Comparison of ENCODE assay signal across 17 mouse cellular contexts in genomic region chr11:109106181-109106580, GRCm38 (mm10). TPM values are rescaled to one million over a fixed set of nuclear protein-coding genes. Genes with fewer than 3 reads are reported as not detected.
A peak's percentile ranks its signal among the peaks of the same experiment; 100 is the strongest.
DNase-seq lines count a peak whose midpoint lies in the region; ATAC-seq lines count a peak whose summit lies in the region.
"Had no signal": no experiment of that assay in that cellular context is flagged by ENCODE, and none has a peak within 500 bp of the region (broad histone marks: within the 10 kb centered on the region; RNA-seq: fewer than 3 reads in every experiment).

No protein-coding gene starts in this region.

- H3K27ac ChIP-seq in hindbrain, embryonic 10.5 days = peak overlapping the region; percentile 86
- H3K27ac ChIP-seq in hindbrain, embryonic 14.5 days = peak overlapping the region; percentile 82
- peak overlapping the region; percentile 75 for H3K27ac ChIP-seq in midbrain, embryonic 12.5 days (replicated peaks)
- H3K27ac ChIP-seq: embryonic facial prominence, embryonic 13.5 days; liver, embryonic 14.5 days; macrophage had no signal

- H3K36me3 ChIP-seq in hindbrain, embryonic 10.5 days = no peaks in the 10 kb centered on the region
- H3K36me3 ChIP-seq in hindbrain, embryonic 14.5 days (replicated peaks; ENCODE audit: control insufficient read depth, insufficient read depth) = no peaks in the 10 kb centered on the region
- no peaks in the 10 kb centered on the region for H3K36me3 ChIP-seq in midbrain, embryonic 12.5 days
- H3K36me3 ChIP-seq: embryonic facial prominence, embryonic 13.5 days had no signal

- H3K4me3 ChIP-seq in hindbrain, embryonic 10.5 days = no peak overlapping the region
- no peak overlapping the region for H3K4me3 ChIP-seq in hindbrain, embryonic 14.5 days (replicated peaks; ENCODE audit: low read length)
- H3K4me3 ChIP-seq in midbrain, embryonic 12.5 days = no peak overlapping the region
- H3K4me3 ChIP-seq: embryonic facial prominence, embryonic 13.5 days; myocyte had no signal

- 0 out of 2 replicates have a peak, but pooled peaks have one; percentile 25 for ATAC-seq in hindbrain, embryonic 14.5 days (ENCODE audit: low FRiP score)
- ATAC-seq in midbrain, embryonic 12.5 days (ENCODE audit: low FRiP score, low read depth) = no peak
- ATAC-seq in inflammation-experienced regulatory T-cells, adult 6 months = no peak
- ATAC-seq: Patski had no signal

- H3K4me2 ChIP-seq in hindbrain, embryonic 14.5 days (replicated peaks) = no peak overlapping the region
- no peak overlapping the region for H3K4me2 ChIP-seq in midbrain, embryonic 12.5 days (replicated peaks)
- H3K4me2 ChIP-seq: embryonic facial prominence, embryonic 13.5 days had no signal

- no peak overlapping the region for H3K9ac ChIP-seq in hindbrain, embryonic 14.5 days
- H3K9ac ChIP-seq in midbrain, embryonic 12.5 days (replicated peaks) = no peak overlapping the region
- H3K9ac ChIP-seq: embryonic facial prominence, embryonic 13.5 days; liver, embryonic 14.5 days had no signal

- H3K9me3 ChIP-seq in hindbrain, embryonic 10.5 days = no peaks in the 10 kb centered on the region
- H3K9me3 ChIP-seq in hindbrain, embryonic 14.5 days (ENCODE audit: control insufficient read depth, low read length) = no peaks in the 10 kb centered on the region
- no peaks in the 10 kb centered on the region for H3K9me3 ChIP-seq in midbrain, embryonic 12.5 days
- H3K9me3 ChIP-seq: embryonic facial prominence, embryonic 13.5 days had no signal

- H3K27me3 ChIP-seq in hindbrain, embryonic 10.5 days (ENCODE audit: insufficient read depth, poor library complexity, severe bottlenecking) = peaks cover 5% of the 10 kb centered on the region; the same call in 1 of the 2 replicates
- H3K27me3 ChIP-seq in hindbrain, embryonic 14.5 days (ENCODE audit: control insufficient read depth, insufficient read depth, low read length) = no peaks in the 10 kb centered on the region
- H3K27me3 ChIP-seq in midbrain, embryonic 12.5 days = no peaks in the 10 kb centered on the region
- H3K27me3 ChIP-seq: embryonic facial prominence, embryonic 13.5 days; Patski had no signal

- peaks cover 60% of the 10 kb centered on the region for H3K4me1 ChIP-seq in hindbrain, embryonic 10.5 days (replicated peaks)
- peaks cover 32% of the 10 kb centered on the region for H3K4me1 ChIP-seq in hindbrain, embryonic 14.5 days (replicated peaks; ENCODE audit: control insufficient read depth, insufficient read depth, low read length)
- peaks cover 30% of the 10 kb centered on the region for H3K4me1 ChIP-seq in midbrain, embryonic 12.5 days

- peak; percentile 19 for DNase-seq in hindbrain, embryonic 10.5 days (ENCODE audit: low spot score)
- no peak for DNase-seq in hindbrain, embryonic 14.5 days (ENCODE audit: low spot score)
- peak; percentile 59 for DNase-seq in thymus, postnatal 0 days (ENCODE audit: low spot score)
- no peak for DNase-seq in frontal cortex, postnatal 14 days (ENCODE audit: low spot score in 2 of 2)
- DNase-seq in lung, postnatal 14 days = no peak
- DNase-seq: adrenal gland, adult 2 months; heart, postnatal 36 days; layer of hippocampus, adult 9-11 months had no signal

- WGBS in hindbrain, embryonic 10.5 days = 45% methylated on average over 5 of the region's 5 CpGs
- 37% methylated on average over 5 of the region's 5 CpGs for WGBS in hindbrain, embryonic 14.5 days
- WGBS in midbrain, embryonic 12.5 days = 46% methylated on average over 5 of the region's 5 CpGs

RNA-seq across cellular contexts. Expression of gene E030025P04Rik, which starts 38.0 kb away (rescaled TPM):
- not detected in 2 replicates for polyA plus RNA-seq in hindbrain, embryonic 10.5 days (2016; fragmentation: Nextera tagmentation; extraction: Ambion mirVana)
- polyA plus RNA-seq in hindbrain, embryonic 14.5 days (2014; fragmentation: Nextera tagmentation; extraction: Ambion mirVana) = not detected in 2 replicates
- polyA plus RNA-seq in midbrain, embryonic 12.5 days (2016; fragmentation: Nextera tagmentation; extraction: Ambion mirVana) = not detected in 2 replicates
- polyA plus RNA-seq in thymus, postnatal 0 days (2015; fragmentation: Nextera tagmentation; extraction: Ambion mirVana) = not detected in 2 replicates
- polyA plus RNA-seq in inflammation-experienced regulatory T-cells, adult 6 months (2017; shearing (Covaris generic)) = not detected
- polyA plus RNA-seq: adrenal gland, adult 2 months; embryonic facial prominence, embryonic 13.5 days; frontal cortex, adult 2 months; kidney, embryonic 16.5 days; liver, embryonic 14.5 days; macrophage; myocyte; Patski had no signal

Comparison
In these comparisons a context has a peak if more than half of its experiments do, and no peak if none do; other contexts are left out.
1. DNase-seq: peak in hindbrain, embryonic 10.5 days (single experiment) and thymus, postnatal 0 days (single experiment); none in hindbrain, embryonic 14.5 days (single experiment), frontal cortex, postnatal 14 days (0 of 2) and lung, postnatal 14 days (single experiment).
2. Peak in every context shown above with its lines, with median percentiles within 50 percentile points of each other: H3K27ac ChIP-seq.